ENCODE assay signal across 8 mouse cellular contexts in genomic region chr16:84702230-84703128, GRCm38 (mm10). TPM values are rescaled to one million over a fixed set of nuclear protein-coding genes. Genes with fewer than 3 reads are reported as not detected.
DNase-seq lines count a peak whose midpoint lies in the region; ATAC-seq and TF ChIP-seq lines count a peak whose summit lies in the region.

No protein-coding gene starts in this region.

- TF ChIP-seq RAD21 in CH12.LX (IDR thresholded peaks at IDR 0.05; ENCODE audit: low read depth, low read length), result no peak

- intact Hi-C loops in gastrocnemius, postnatal 36 days (cut with DNase I), result no loop called here

- TF ChIP-seq CTCF in CH12.LX (conservative IDR thresholded peaks at IDR 0.05 in 1 of 2, IDR thresholded peaks at IDR 0.05 in 1 of 2; ENCODE audit: low read depth in 2 of 2, low read length in 2 of 2), result no peak

- H3K4me3 ChIP-seq in CH12.LX (replicated peaks in 1 of 3; ENCODE audit: low read depth in 2 of 3, low read length in 2 of 3, poor library complexity in 1 of 3), result peak overlapping the region; percentile 82 to 95 (median 91)
- H3K4me3 ChIP-seq in intestine, embryonic 16.5 days (ENCODE audit: low read length), result peak overlapping the region; percentile 72
- H3K4me3 ChIP-seq in neural tube, embryonic 12.5 days, result peak overlapping the region; percentile 56

- 13% methylated on average over 39 of the region's 39 CpGs for WGBS in intestine, embryonic 16.5 days
- 13% methylated on average over 39 of the region's 39 CpGs for WGBS in neural tube, embryonic 12.5 days

- peaks cover 20 to 32% of the 10 kb centered on the region in 2 experiments for H3K36me3 ChIP-seq in CH12.LX (replicated peaks in 1 of 2; ENCODE audit: control insufficient read depth in 1 of 2, insufficient read depth in 1 of 2, low read length in 1 of 2)
- H3K36me3 ChIP-seq in intestine, embryonic 16.5 days (ENCODE audit: control insufficient read depth, insufficient read depth, low read length), result no peaks in the 10 kb centered on the region
- H3K36me3 ChIP-seq in neural tube, embryonic 12.5 days, result no peaks in the 10 kb centered on the region

- DNase-seq in CH12.LX (ENCODE audit: extremely low read depth), result no peak
- peak; percentile 52 to 55 for DNase-seq in adrenal gland, postnatal 36 days
- DNase-seq in gastrocnemius, postnatal 36 days, result peak; percentile 11 to 31
- peak; percentile 14 to 19 for DNase-seq in lung, adult 18-20 months
- DNase-seq in yolk sac, embryonic 10.5 days (ENCODE audit: low spot score), result peak; percentile 22
- DNase-seq in cerebellum, adult 11 months, result no peak

- TF ChIP-seq EP300 in CH12.LX (IDR thresholded peaks at IDR 0.05; ENCODE audit: low read length), result peak; percentile 38; the same call in 1 of the 2 replicates

- TF ChIP-seq POLR2A in CH12.LX (IDR thresholded peaks at IDR 0.05; ENCODE audit: low read depth, low read length), result peak; percentile 6; the same call in 1 of the 2 replicates

- H3K27ac ChIP-seq in CH12.LX (ENCODE audit: insufficient read depth, low read depth), result peak overlapping the region; percentile 98
- H3K27ac ChIP-seq in intestine, embryonic 16.5 days (ENCODE audit: low read length), result no peak overlapping the region
- H3K27ac ChIP-seq in neural tube, embryonic 12.5 days, result no peak overlapping the region

- H3K27me3 ChIP-seq in CH12.LX (replicated peaks), result no peaks in the 10 kb centered on the region
- peaks cover 5% of the 10 kb centered on the region; the same call in 1 of the 2 replicates for H3K27me3 ChIP-seq in intestine, embryonic 16.5 days (replicated peaks; ENCODE audit: control insufficient read depth, insufficient read depth, low read length)
- H3K27me3 ChIP-seq in neural tube, embryonic 12.5 days (replicated peaks), result peaks cover 13% of the 10 kb centered on the region

- peak overlapping the region; percentile 99 for H3K9ac ChIP-seq in CH12.LX (ENCODE audit: insufficient read depth, low read depth)
- peak overlapping the region; percentile 75 for H3K9ac ChIP-seq in intestine, embryonic 16.5 days (ENCODE audit: low read depth, low read length)
- H3K9ac ChIP-seq in neural tube, embryonic 12.5 days, result peak overlapping the region; percentile 67

- H3K4me1 ChIP-seq in CH12.LX (ENCODE audit: control insufficient read depth in 1 of 2, insufficient read depth in 2 of 2), result peaks cover 5 to 17% of the 10 kb centered on the region in 2 experiments
- 0 out of 2 replicates have a peak, but pooled peaks cover 3% of the 10 kb centered on the region for H3K4me1 ChIP-seq in intestine, embryonic 16.5 days (ENCODE audit: control insufficient read depth, insufficient read depth, low read length)
- H3K4me1 ChIP-seq in neural tube, embryonic 12.5 days, result peaks cover 8% of the 10 kb centered on the region

- H3K4me2 ChIP-seq in CH12.LX (ENCODE audit: insufficient read depth, low read depth, poor library complexity, severe bottlenecking), result peak overlapping the region; percentile 99
- H3K4me2 ChIP-seq in intestine, embryonic 16.5 days (ENCODE audit: low read depth, low read length), result peak overlapping the region; percentile 96
- peak overlapping the region; percentile 99 for H3K4me2 ChIP-seq in neural tube, embryonic 12.5 days (replicated peaks)

- dilution Hi-C loops in CH12.LX (cut with MboI; ENCODE audit: extremely low pct_ligation_motif_present, extremely low pct_unique_long_range_greater_than_20kb, low sequenced_read_pairs), result no loop called here

- ATAC-seq in intestine, embryonic 16.5 days, result peak; percentile 62
- ATAC-seq in neural tube, embryonic 12.5 days (ENCODE audit: low FRiP score, low read depth), result peak; percentile 56

- peaks cover 62% of the 10 kb centered on the region for H3K79me2 ChIP-seq in CH12.LX (replicated peaks; ENCODE audit: control insufficient read depth, extremely low read depth, insufficient read depth, poor library complexity, severe bottlenecking)

- no peaks in the 10 kb centered on the region for H3K9me3 ChIP-seq in CH12.LX (replicated peaks; ENCODE audit: low read length)
- no peaks in the 10 kb centered on the region for H3K9me3 ChIP-seq in intestine, embryonic 16.5 days (ENCODE audit: control insufficient read depth, low read length)
- no peaks in the 10 kb centered on the region for H3K9me3 ChIP-seq in neural tube, embryonic 12.5 days

- in situ Hi-C loops in CH12.LX (cut with MboI; ENCODE audit: low pct_ligation_motif_present, low pct_unique_long_range_greater_than_20kb, low sequenced_read_pairs), result no loop called here

TF ChIP-seq in CH12.LX, 34 proteins besides CTCF, POLR2A, EP300 and RAD21:
- no peak for TF ChIP-seq CHD2 (IDR thresholded peaks at IDR 0.05; ENCODE audit: low read length)
- TF ChIP-seq MAZ (IDR thresholded peaks at IDR 0.05; ENCODE audit: low read depth, low read length), result 0 out of 2 replicates have a peak, but pooled peaks have one; percentile 28
- TF ChIP-seq ETS1 (conservative IDR thresholded peaks at IDR 0.05; ENCODE audit: low read depth, low read length), result 0 out of 2 replicates have a peak, but pooled peaks have one; percentile 8
- TF ChIP-seq USF1 (IDR thresholded peaks at IDR 0.05; ENCODE audit: low read depth, low read length), result no peak
- TF ChIP-seq MAX (IDR thresholded peaks at IDR 0.05; ENCODE audit: low read length), result peak; percentile 66; the same call in 1 of the 2 replicates
- 0 out of 2 replicates have a peak, but pooled peaks have one; percentile 19 for TF ChIP-seq NRF1 (IDR thresholded peaks at IDR 0.05; ENCODE audit: low read depth, low read length)
- no peak for TF ChIP-seq USF2 (conservative IDR thresholded peaks at IDR 0.05; ENCODE audit: low read depth, low read length)
- TF ChIP-seq MYC (IDR thresholded peaks at IDR 0.05; ENCODE audit: low read depth, low read length), result peak; percentile 87
- peak; percentile 96; the same call in 1 of the 2 replicates for TF ChIP-seq CHD1 (IDR thresholded peaks at IDR 0.05; ENCODE audit: low read depth, low read length)
- no peak for TF ChIP-seq PAX5 (IDR thresholded peaks at IDR 0.05; ENCODE audit: low read length)
- no peak for TF ChIP-seq ELF1 (IDR thresholded peaks at IDR 0.05; ENCODE audit: low read depth, low read length)
- no peak; the same call in 1 of the 2 replicates for TF ChIP-seq TBP (conservative IDR thresholded peaks at IDR 0.05; ENCODE audit: low read depth, low read length)
- TF ChIP-seq IRF4 (IDR thresholded peaks at IDR 0.05; ENCODE audit: low read depth, low read length), result no peak
- no peak for TF ChIP-seq UBTF (IDR thresholded peaks at IDR 0.05; ENCODE audit: low read depth, low read length)
- TF ChIP-seq MXI1 (IDR thresholded peaks at IDR 0.05; ENCODE audit: low read depth, low read length), result peak; percentile 80
- TF ChIP-seq POLR2AphosphoS2 (IDR thresholded peaks at IDR 0.05; ENCODE audit: low read depth, low read length), result 0 out of 2 replicates have a peak, but pooled peaks have one; percentile 35
- no peak for TF ChIP-seq JUN (IDR thresholded peaks at IDR 0.05; ENCODE audit: insufficient read depth, low read depth, low read length)
- 0 out of 2 replicates have a peak, but pooled peaks have one; percentile 11 for TF ChIP-seq KAT2A (IDR thresholded peaks at IDR 0.05; ENCODE audit: insufficient replicate concordance, low read length)

RNA-seq across cellular contexts. Expression of gene Mrpl39, which starts 33.1 kb away (rescaled TPM):
- 123 and 128 TPM in 2 replicates for total RNA-seq in CH12.LX (2012; rRNA removed)
- total RNA-seq in CH12.LX (2014; rRNA removed), result 110 and 112 TPM in 2 replicates
- polyA plus RNA-seq in CH12.LX (2012; ENCODE audit: insufficient read length, low read depth), result 97.4 and 102 TPM in 2 replicates
- total RNA-seq in adrenal gland, postnatal 36 days (2021), result 10 to 100 TPM; 42.7 to 43.0 TPM
- total RNA-seq in gastrocnemius, postnatal 36 days (2021), result 10 to 100 TPM; 15.7 to 16.2 TPM
- polyA plus RNA-seq in intestine, embryonic 16.5 days (2015; fragmentation: Nextera tagmentation; extraction: Ambion mirVana), result 45.1 and 49.4 TPM in 2 replicates
- 45.1 and 47.3 TPM in 2 replicates for polyA plus RNA-seq in neural tube, embryonic 12.5 days (2016; fragmentation: Nextera tagmentation; extraction: Ambion mirVana)

Comparison
In these comparisons a context has a peak if more than half of its experiments do, and no peak if none do; other contexts are left out.
1. DNase-seq: peak in adrenal gland, postnatal 36 days (2 of 2), gastrocnemius, postnatal 36 days (2 of 2), lung, adult 18-20 months (2 of 2) and yolk sac, embryonic 10.5 days (single experiment); none in CH12.LX (single experiment) and cerebellum, adult 11 months (single experiment).
2. Peak in every context shown above with its lines, with median percentiles within 50 percentile points of each other: H3K4me2 ChIP-seq, H3K4me3 ChIP-seq and H3K9ac ChIP-seq.